10 mouse cellular contexts compared by ENCODE assay signal in the genomic region with DNA sequence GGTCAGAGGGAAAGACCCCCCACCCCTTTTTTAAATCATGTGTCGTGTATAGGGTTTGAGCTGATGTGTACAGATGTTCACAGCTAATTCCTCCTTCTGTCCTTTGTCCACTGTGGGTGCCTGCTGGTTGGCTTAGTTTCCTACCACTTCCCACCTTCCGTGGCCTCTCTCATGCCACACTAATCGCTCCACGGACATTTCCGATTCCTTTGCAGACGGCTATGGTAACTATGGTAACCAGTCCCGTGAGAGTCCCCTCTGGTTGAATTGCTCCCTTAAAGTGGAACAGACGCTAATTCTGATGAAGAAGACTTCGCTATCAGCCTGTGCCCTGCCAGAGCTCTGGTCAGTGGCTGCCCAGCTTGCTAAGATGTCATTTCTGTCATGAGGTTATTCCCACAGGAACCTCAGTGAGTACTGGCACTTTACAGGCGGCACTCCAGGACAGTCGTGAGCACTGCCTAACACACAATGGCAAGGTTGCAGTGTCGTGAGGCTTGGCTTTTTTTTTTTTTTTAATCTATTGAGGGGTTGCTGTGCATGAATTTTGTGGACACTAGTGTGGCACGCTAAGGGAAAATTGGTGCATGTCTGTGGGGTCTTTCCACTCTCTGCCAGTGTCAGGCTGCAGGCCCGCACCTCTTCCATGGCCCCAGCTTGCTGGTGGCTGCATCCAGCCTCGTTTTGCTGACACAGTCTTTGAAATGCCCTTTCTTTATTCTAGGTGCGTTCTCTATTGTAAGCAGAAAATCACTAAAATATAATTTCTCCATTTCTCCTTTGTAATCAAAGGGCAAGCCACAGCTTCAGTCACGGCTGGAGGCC.
DNase-seq lines count a peak whose midpoint lies in the region; ATAC-seq lines count a peak whose summit lies in the region.
"Had no signal": no experiment of that assay in that cellular context is flagged by ENCODE, and none has a peak within 500 bp of the region (broad histone marks: within the 10 kb centered on the region; RNA-seq: fewer than 3 reads in every experiment).

No protein-coding gene starts in this region.

- no peaks in the 10 kb centered on the region for H3K27me3 ChIP-seq in forebrain, embryonic 13.5 days
- no peaks in the 10 kb centered on the region for H3K27me3 ChIP-seq in midbrain, embryonic 10.5 days (ENCODE audit: low read depth, poor library complexity, severe bottlenecking)
- H3K27me3 ChIP-seq: heart, embryonic 13.5 days had no signal

- no peaks in the 10 kb centered on the region for H3K36me3 ChIP-seq in forebrain, embryonic 13.5 days (ENCODE audit: poor library complexity, severe bottlenecking)
- H3K36me3 ChIP-seq in midbrain, embryonic 10.5 days: no peaks in the 10 kb centered on the region
- H3K36me3 ChIP-seq: heart, embryonic 13.5 days had no signal

- intact Hi-C loops in left cerebral cortex, postnatal 14 days (cut with DNase I): no loop called here

- H3K4me3 ChIP-seq in forebrain, embryonic 13.5 days: no peak overlapping the region
- H3K4me3 ChIP-seq in midbrain, embryonic 10.5 days: 0 out of 2 replicates have a peak overlapping the region, but pooled peaks have one; percentile 7
- H3K4me3 ChIP-seq: heart, embryonic 13.5 days had no signal

- peak; percentile 5 to 6 for DNase-seq in heart, adult 18-20 months
- no peak for DNase-seq in heart, adult 8-10 months (ENCODE audit: low spot score)
- peak; percentile 29 for DNase-seq in ZHBTc4 (ENCODE audit: low read depth, low spot score)
- DNase-seq in midbrain, embryonic 10.5 days (ENCODE audit: low spot score): peak; percentile 68
- DNase-seq in thymus, postnatal 25 days: no peak
- DNase-seq in ovary, postnatal 14 days (ENCODE audit: low spot score): no peak
- DNase-seq in left cerebral cortex, postnatal 14 days (ENCODE audit: low spot score in 2 of 2): no peak
- DNase-seq: cerebellum, postnatal 36 days had no signal

- peak overlapping the region; percentile 54 for H3K27ac ChIP-seq in forebrain, embryonic 13.5 days
- H3K27ac ChIP-seq in midbrain, embryonic 10.5 days (replicated peaks): peak overlapping the region; percentile 67; the same call in 1 of the 2 replicates
- H3K27ac ChIP-seq: heart, embryonic 13.5 days had no signal

- peaks cover 7% of the 10 kb centered on the region; the same call in 1 of the 2 replicates for H3K4me1 ChIP-seq in forebrain, embryonic 13.5 days
- peaks cover 10% of the 10 kb centered on the region for H3K4me1 ChIP-seq in midbrain, embryonic 10.5 days
- H3K4me1 ChIP-seq: heart, embryonic 13.5 days had no signal

- ATAC-seq in forebrain, embryonic 13.5 days: peak; percentile 70

- no peak overlapping the region for H3K9ac ChIP-seq in forebrain, embryonic 13.5 days
- H3K9ac ChIP-seq: heart, embryonic 13.5 days had no signal

- no peaks in the 10 kb centered on the region; the same call in 1 of the 2 replicates for H3K9me3 ChIP-seq in forebrain, embryonic 13.5 days (replicated peaks)
- H3K9me3 ChIP-seq in midbrain, embryonic 10.5 days (replicated peaks): peaks cover 5% of the 10 kb centered on the region; the same call in 1 of the 2 replicates

- peak overlapping the region; percentile 37 for H3K4me2 ChIP-seq in forebrain, embryonic 13.5 days
- H3K4me2 ChIP-seq: heart, embryonic 13.5 days had no signal

- WGBS in forebrain, embryonic 13.5 days: 39% methylated on average over 17 of the region's 17 CpGs
- WGBS in midbrain, embryonic 10.5 days: 50% methylated on average over 17 of the region's 17 CpGs

Comparison
In these comparisons a context has a peak if more than half of its experiments do, and no peak if none do; other contexts are left out.
1. DNase-seq: peak in heart, adult 18-20 months (2 of 2), ZHBTc4 (single experiment) and midbrain, embryonic 10.5 days (single experiment); none in heart, adult 8-10 months (single experiment), thymus, postnatal 25 days (single experiment), ovary, postnatal 14 days (single experiment) and left cerebral cortex, postnatal 14 days (0 of 2).